In genomic region chr6:32444393-32444792, GRCm38 (mm10) we compare ENCODE assay signal across 18 mouse cellular contexts.
A peak's percentile ranks its signal among the peaks of the same experiment; 100 is the strongest.
DNase-seq lines count a peak whose midpoint lies in the region; ATAC-seq and TF ChIP-seq lines count a peak whose summit lies in the region.
"Had no signal": no experiment of that assay in that cellular context is flagged by ENCODE, and none has a peak within 500 bp of the region (broad histone marks: within the 10 kb centered on the region; RNA-seq: fewer than 3 reads in every experiment).

No protein-coding gene starts in this region.

- no peaks in the 10 kb centered on the region for H3K9me3 ChIP-seq in hindbrain, postnatal 0 days (ENCODE audit: low read length)
- no peaks in the 10 kb centered on the region for H3K9me3 ChIP-seq in hindbrain, embryonic 10.5 days
- no peaks in the 10 kb centered on the region for H3K9me3 ChIP-seq in embryonic facial prominence, embryonic 10.5 days
- H3K9me3 ChIP-seq in midbrain, embryonic 15.5 days, result no peaks in the 10 kb centered on the region
- H3K9me3 ChIP-seq: G1E; limb, embryonic 15.5 days; neural tube, embryonic 13.5 days had no signal

- H3K36me3 ChIP-seq in hindbrain, postnatal 0 days (ENCODE audit: insufficient read depth, low read length), result no peaks in the 10 kb centered on the region
- H3K36me3 ChIP-seq in hindbrain, embryonic 10.5 days, result no peaks in the 10 kb centered on the region
- no peaks in the 10 kb centered on the region for H3K36me3 ChIP-seq in embryonic facial prominence, embryonic 10.5 days (replicated peaks)
- no peaks in the 10 kb centered on the region for H3K36me3 ChIP-seq in midbrain, embryonic 15.5 days (replicated peaks)
- H3K36me3 ChIP-seq: G1E; limb, embryonic 15.5 days; neural tube, embryonic 13.5 days had no signal

- H3K4me2 ChIP-seq in hindbrain, postnatal 0 days (ENCODE audit: low read depth, low read length), result no peak overlapping the region
- H3K4me2 ChIP-seq in midbrain, embryonic 15.5 days, result no peak overlapping the region
- H3K4me2 ChIP-seq: limb, embryonic 15.5 days; neural tube, embryonic 13.5 days had no signal

- no peak overlapping the region for H3K27ac ChIP-seq in hindbrain, postnatal 0 days
- H3K27ac ChIP-seq in hindbrain, embryonic 10.5 days, result no peak overlapping the region
- no peak overlapping the region for H3K27ac ChIP-seq in embryonic facial prominence, embryonic 10.5 days (replicated peaks)
- H3K27ac ChIP-seq in midbrain, embryonic 15.5 days, result no peak overlapping the region
- H3K27ac ChIP-seq: limb, embryonic 15.5 days; neural tube, embryonic 13.5 days had no signal

- no peaks in the 10 kb centered on the region for H3K27me3 ChIP-seq in hindbrain, postnatal 0 days (ENCODE audit: insufficient read depth, low read length)
- no peaks in the 10 kb centered on the region for H3K27me3 ChIP-seq in hindbrain, embryonic 10.5 days (ENCODE audit: insufficient read depth, poor library complexity, severe bottlenecking)
- H3K27me3 ChIP-seq in embryonic facial prominence, embryonic 10.5 days (replicated peaks; ENCODE audit: low read depth, poor library complexity, severe bottlenecking), result no peaks in the 10 kb centered on the region
- H3K27me3 ChIP-seq in midbrain, embryonic 15.5 days (replicated peaks), result no peaks in the 10 kb centered on the region
- H3K27me3 ChIP-seq: limb, embryonic 15.5 days; neural tube, embryonic 13.5 days had no signal

- H3K9ac ChIP-seq in hindbrain, postnatal 0 days (replicated peaks; ENCODE audit: low read length), result no peak overlapping the region
- no peak overlapping the region for H3K9ac ChIP-seq in midbrain, embryonic 15.5 days
- H3K9ac ChIP-seq: limb, embryonic 15.5 days; liver, postnatal 0 days; neural tube, embryonic 13.5 days had no signal

- TF ChIP-seq POLR2A in brain, embryonic 14.5 days (IDR thresholded peaks at IDR 0.05; ENCODE audit: borderline replicate concordance, extremely low read depth, insufficient read depth, insufficient read length, poor library complexity, severe bottlenecking), result no peak

- 52% methylated on average over 2 of the region's 2 CpGs for WGBS in hindbrain, postnatal 0 days
- WGBS in hindbrain, embryonic 10.5 days, result 93% methylated on average over 2 of the region's 2 CpGs
- WGBS in embryonic facial prominence, embryonic 10.5 days, result 74% methylated on average over 2 of the region's 2 CpGs
- WGBS in midbrain, embryonic 15.5 days, result 67% methylated on average over 2 of the region's 2 CpGs

- H3K4me1 ChIP-seq in hindbrain, postnatal 0 days (ENCODE audit: insufficient read depth, low read length), result 0 out of 2 replicates have a peak, but pooled peaks cover 4% of the 10 kb centered on the region
- H3K4me1 ChIP-seq in hindbrain, embryonic 10.5 days (replicated peaks), result 0 out of 2 replicates have a peak, but pooled peaks cover 3% of the 10 kb centered on the region
- peaks cover 19% of the 10 kb centered on the region for H3K4me1 ChIP-seq in embryonic facial prominence, embryonic 10.5 days
- H3K4me1 ChIP-seq in midbrain, embryonic 15.5 days, result peaks cover 11% of the 10 kb centered on the region; the same call in 1 of the 2 replicates
- H3K4me1 ChIP-seq: limb, embryonic 15.5 days had no signal

- no peak for TF ChIP-seq CTCF in hindbrain, postnatal 0 days (IDR thresholded peaks at IDR 0.05; ENCODE audit: low read depth)
- TF ChIP-seq CTCF in brain, embryonic 14.5 days (IDR thresholded peaks at IDR 0.05; ENCODE audit: borderline replicate concordance, extremely low read depth, insufficient read depth, insufficient read length), result no peak

- H3K4me3 ChIP-seq in hindbrain, postnatal 0 days (ENCODE audit: low read length), result no peak overlapping the region
- H3K4me3 ChIP-seq in hindbrain, embryonic 10.5 days, result no peak overlapping the region
- no peak overlapping the region for H3K4me3 ChIP-seq in embryonic facial prominence, embryonic 10.5 days
- H3K4me3 ChIP-seq in midbrain, embryonic 15.5 days, result no peak overlapping the region
- H3K4me3 ChIP-seq: limb, embryonic 15.5 days; neural tube, embryonic 13.5 days had no signal

- peak; percentile 59 for DNase-seq in hindbrain, postnatal 0 days (ENCODE audit: low spot score)
- DNase-seq in hindbrain, embryonic 10.5 days (ENCODE audit: low spot score), result no peak
- peak; percentile 48 for DNase-seq in brain, embryonic 14.5 days (ENCODE audit: low read depth)
- peak; percentile 27 for DNase-seq in embryonic facial prominence, embryonic 10.5 days (ENCODE audit: low spot score)
- no peak for DNase-seq in adipocyte (ENCODE audit: low spot score)
- no peak for DNase-seq in adrenal gland, postnatal 14 days
- DNase-seq: adrenal gland, postnatal 25 days; heart, adult 11 months; kidney, adult 9 months; kidney, postnatal 4 days; layer of hippocampus, postnatal 36 days; liver, postnatal 0 days; right cerebral cortex, postnatal 4 days; thymus, adult 18-20 months had no signal

- ATAC-seq in hindbrain, postnatal 0 days, result peak; percentile 55
- ATAC-seq in midbrain, embryonic 15.5 days (replicated peaks), result peak; percentile 65; the same call in 1 of the 2 replicates
- ATAC-seq: liver, postnatal 0 days had no signal

Comparison
In these comparisons a context has a peak if more than half of its experiments do, and no peak if none do; other contexts are left out.
1. DNase-seq: peak in hindbrain, postnatal 0 days (single experiment), brain, embryonic 14.5 days (single experiment) and embryonic facial prominence, embryonic 10.5 days (single experiment); none in hindbrain, embryonic 10.5 days (single experiment), adipocyte (single experiment) and adrenal gland, postnatal 14 days (single experiment).